Mouse (Mus musculus): ENCODE measurements at regions not wholly inside any gene's neighbourhood (a gene's known extent, or its start where the extent isn't known, plus 50 kb on each side); places are given as distances from the start of the nearest gene placed in this dataset.
"Not testable (repeated sequence)": the region's sequence is repeated elsewhere in the genome, so short reads cannot be mapped to it uniquely, and the experiment has no call there.

DNA sequence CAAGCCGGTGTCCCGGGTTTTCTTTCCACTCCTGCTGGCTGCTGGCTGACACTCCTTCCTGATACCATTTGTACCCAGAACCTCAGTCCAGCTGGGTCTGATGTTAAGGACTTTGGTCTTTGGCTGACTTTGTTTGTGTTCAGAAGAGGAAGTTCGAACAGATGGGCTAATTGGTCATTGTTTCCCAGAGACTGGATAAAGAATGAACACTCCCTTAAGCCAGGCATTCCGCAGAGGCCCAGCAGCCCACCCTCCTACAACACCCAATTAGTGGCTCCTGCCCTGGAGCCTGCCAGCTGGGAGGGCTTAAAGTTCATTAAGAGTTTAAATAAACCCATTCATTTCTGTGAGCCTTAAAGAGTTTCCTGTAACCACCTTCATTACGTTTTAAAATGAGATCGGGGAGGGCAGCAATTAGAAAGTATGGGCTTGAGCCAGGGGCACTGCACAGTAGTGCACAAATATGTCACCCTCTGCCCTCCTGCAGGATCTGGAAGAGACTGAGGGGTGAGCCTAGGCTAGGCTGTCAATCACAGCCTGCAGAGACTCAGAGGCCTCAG is 257.9 kb downstream of the Ajap1 start:
- peak; percentile 77 for DNase-seq

DNA sequence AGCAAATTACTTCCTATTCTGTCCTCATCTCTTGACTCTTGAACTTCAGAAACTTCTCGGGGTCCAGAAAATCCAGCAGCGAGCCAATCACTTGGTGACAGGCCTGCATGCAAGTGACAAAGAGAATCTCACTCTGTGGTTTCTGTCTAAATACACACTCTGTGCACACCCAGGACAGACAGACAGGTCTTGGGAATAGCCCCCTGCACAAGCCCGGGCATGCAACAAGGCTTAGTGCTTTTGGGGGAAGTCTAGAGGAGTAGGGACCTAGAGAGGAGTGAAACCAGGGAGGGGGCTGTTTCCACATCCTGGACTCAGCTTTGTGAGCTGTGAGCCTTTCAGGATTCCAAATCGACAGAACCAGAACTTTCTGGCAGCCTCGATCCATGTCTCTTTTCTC is 259.6 kb downstream of the Ajap1 start:
- DNase-seq: no peak

DNA sequence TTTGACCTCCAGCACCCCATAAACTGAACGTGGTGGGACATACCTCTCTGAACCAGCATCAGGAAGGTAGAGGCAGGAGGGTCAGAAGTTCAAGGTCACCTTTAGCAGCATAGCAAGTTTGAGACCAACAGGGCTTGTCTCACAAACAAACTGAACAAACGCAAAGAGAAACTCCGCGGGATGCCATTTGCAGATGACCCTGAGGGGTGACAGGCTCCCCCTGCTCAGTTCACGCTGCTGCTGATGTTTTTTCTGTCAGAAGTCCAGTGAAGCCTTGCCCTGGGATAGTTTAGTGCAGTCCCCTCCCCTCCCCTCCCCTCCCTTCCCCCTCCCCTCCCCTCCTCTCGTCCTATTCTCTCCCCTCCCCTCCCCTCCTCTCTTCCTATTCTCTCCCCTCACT is 262.1 kb downstream of the Ajap1 start:
- DNase-seq: no peak

DNA sequence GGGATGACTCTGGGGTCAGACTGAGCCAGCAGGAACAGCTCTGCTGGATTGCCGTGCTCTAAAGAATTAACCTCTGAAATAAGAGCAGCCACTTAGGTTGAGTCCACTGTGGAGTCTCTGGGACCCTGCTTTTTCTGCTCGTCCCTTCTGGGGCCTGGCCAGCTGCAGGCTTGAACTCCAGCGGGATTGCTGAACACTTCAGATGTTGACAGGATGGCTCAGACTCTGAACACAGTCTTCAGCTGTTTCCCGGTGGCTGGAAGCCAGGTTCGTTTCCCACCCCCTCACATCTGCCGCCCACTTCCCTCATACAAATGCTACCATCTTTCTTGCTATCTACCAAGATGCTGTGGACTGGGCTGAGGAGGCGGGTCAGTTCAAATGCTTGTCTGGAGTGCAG is 262.5 kb downstream of the Ajap1 start:
- DNase-seq: peak; percentile 55

DNA sequence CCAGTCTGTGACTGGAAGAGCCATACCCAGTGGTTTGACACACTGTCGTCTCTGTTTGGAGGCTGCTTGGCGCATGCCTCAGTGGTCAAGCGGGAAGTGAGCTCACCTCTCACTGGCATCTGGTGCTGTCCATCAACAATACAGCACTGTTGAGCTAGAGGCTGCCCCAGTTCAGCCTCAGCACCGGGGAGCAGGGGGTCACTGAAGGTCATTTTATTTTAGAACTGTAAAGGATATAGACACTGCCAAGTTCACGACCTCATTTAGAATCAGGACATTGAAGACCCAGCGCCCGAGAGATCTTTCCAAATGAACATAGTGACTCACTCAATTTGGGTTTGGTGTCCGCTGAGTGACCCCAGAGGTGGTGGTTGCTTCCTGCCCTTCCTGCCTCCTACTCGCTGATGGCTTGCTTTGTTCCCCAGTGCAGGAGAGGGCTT is 265.1 kb downstream of the Ajap1 start:
- peak; percentile 28 for DNase-seq

DNA sequence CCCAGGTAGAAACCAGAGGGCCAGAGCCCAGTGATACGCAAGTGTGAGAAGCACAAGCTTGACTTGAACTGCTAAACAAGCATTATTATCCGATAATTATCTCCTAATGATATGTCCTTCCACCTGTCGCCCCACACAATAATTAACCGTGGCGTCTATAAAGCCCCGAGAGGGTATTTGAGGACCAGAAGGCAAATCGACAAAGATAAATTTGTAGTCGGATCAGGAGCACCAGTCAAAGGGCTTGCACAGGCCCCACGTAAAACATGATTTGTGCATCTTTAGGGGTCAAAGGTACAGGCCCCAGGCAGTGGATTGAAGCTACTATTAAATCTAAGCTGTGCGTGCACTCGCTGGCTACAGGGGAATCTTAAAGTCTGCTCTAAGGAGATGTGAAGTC is 270.5 kb downstream of the Ajap1 start:
- DNase-seq: no peak

DNA sequence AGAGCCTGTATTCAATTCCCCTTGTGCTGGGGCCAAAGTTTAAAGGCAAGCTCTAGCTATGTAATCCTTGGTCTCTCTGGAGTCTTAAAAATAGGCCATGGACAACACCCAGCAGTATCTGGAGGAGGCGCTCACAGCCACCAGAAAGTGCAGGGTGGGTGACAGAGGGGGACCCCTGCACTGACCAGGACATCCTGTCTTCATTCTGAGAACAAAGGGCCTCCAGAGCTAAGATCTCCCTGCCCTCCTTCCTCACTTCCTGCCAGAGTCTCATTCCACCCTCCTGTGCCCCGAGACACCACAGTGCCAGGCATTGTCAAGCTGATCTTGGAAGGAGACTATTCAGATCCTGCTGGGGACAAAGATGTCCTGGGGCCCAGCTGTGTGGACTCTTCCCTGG is 273.8 kb downstream of the Ajap1 start:
- DNase-seq: peak; percentile 6

DNA sequence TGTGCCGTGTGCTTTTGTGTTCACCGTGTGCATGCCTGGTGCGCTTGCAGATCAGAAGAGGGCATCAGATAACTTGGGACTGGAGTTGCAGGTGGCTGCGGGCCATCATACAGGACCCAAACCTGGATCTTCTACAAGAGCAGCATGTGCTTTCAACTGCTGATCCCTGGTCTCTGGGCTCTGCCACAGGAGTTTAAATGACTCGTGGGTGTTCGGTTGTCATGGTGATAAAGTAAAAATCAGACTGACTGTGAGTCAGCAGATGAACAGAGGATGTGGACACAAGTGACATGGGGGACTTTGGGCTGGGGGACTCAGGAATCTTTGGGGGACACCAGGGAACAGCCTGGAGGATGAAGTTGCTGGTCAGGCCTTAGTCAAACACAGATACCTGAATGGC is 274.4 kb downstream of the Ajap1 start:
- DNase-seq: no peak

DNA sequence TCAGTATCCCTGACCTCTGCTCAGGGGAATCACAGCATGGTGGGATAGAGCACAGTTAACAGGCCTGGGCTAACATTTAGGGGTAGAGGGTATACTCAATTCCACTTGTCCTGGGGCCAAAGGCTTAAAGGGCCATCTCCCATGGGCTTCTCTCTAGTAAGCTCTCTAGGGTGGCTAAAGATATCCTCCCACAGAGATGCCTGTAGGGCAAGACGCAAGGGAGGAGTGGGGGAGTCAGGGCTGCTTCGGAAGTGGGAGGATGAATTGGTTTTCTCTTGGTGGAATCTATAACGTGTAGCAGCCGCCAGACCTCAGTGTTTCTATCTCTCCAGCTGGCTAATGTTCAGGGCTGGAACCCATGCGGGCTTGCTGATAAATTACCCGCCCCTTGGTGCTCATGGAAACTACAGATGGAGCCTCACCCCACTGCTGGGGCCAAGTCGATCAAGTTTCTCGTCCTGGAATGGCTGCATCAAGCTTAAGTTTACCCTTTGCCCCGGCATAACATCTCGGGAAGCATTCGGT is 275.0 kb downstream of the Ajap1 start:
- DNase-seq: no peak

DNA sequence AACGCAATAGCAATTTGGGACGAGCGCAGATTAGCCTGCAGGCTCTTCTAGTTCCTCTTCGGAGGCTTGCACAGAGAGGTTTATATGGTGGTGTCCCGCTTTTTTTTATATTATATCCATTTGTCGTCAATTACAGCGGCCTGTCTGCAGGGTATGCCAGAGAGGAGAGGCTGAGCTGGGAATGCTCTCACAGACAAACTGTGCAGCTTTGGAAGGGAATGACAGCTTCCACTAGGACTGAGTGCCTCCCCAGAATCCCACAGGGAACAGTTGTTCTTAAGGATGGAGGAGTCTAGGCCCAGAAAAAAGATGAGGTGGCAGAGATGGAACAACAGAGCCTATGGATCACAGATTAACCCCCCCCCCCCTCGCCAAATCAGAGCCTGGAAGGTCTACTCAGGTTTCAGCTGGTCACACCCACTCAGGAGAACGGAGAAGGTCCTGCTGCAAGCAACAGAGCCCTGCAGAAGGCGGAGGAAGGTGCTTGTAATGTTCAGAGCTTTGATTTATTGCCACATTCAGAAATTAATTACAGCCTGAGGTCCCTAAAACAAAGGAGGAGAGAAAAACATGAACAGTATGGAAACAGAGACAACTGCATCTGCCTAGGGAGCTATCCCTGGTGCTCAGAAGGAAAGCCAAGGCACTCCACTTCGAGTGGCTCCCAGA is 275.7 kb downstream of the Ajap1 start:
- DNase-seq: no peak

DNA sequence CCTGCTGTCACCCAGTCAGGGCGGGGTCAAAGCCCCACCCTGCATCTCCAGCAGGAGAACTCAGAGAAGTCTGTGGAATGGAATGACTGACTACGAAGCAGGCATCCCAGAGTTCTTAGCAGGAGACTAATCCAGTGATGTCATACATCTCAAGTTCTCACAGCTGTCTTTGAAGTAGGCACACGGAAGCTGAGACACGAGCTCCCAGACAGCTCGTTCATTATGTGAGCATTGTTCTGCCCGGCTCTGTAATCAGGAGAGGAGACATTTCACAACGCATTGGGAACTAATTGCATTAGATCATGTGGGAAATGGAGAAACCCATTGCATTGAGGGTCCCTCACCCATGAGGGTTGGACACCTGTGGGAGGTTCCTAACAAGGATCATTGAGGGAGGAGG is 277.8 kb downstream of the Ajap1 start:
- no peak for DNase-seq

DNA sequence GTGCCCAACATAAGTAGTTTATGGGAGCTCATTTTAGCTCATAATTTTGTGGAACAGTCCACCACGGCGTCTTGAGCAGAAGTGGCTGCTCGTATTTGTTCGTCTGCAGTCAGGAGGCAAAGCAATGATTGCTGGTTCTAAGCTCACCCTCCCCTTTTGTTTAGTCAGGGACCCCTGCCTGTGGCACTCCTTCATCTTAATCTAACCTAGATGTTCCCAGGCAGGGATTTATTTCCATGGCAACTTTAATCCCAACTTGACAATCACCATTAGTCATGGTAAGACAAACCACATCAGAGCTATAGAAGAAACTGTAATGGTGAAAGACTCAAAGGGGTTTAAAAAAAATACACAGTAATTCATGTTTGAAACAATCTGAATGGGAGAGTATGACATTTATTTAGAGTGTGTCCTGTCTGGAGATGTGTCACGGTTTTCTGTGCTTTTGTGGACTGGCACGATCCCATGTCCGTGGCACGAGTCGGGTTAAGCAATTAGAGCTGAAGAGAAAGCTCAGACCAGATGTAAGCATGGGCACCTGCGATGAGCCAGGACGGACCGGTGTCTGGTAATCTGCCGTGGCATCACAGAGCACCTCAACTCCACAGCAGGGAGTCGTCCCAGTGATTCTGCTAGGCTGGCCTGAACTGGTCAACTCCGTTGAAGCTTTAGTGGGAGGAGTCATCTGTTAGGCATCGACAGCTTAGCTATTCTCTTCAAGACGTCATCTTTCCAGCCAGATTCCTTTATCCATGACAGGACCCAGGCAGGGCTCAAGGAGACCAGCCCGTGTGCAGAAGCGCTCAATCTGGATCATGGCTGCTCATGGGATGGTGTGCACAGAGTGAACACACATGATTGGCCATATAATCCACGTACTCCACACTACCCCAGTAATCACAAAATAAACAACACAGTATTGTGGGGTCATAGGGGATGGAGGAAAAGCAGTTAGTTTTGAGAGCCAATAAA is 281.5 kb downstream of the Ajap1 start:
- DNase-seq: no peak

DNA sequence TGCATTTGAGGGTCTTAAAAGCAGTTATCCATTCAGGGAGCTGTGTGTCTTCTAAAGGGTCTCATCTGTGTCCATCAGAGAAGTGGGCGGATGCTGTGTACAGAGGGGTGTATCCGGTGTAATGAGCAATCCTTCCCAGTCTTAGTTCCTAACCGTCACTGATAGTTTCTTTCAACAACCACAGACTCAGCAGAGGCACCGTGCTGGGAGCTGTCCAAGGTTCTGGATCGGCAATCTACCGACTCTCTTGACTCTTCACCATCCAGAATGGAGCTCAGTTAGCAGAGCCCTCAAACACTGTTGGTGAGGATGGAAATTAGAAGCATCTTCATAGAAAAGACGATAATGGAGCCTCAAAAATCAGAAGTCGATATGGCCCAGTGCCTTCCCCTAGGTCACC is 293.1 kb downstream of the Ajap1 start:
- peak; percentile 74 for DNase-seq

DNA sequence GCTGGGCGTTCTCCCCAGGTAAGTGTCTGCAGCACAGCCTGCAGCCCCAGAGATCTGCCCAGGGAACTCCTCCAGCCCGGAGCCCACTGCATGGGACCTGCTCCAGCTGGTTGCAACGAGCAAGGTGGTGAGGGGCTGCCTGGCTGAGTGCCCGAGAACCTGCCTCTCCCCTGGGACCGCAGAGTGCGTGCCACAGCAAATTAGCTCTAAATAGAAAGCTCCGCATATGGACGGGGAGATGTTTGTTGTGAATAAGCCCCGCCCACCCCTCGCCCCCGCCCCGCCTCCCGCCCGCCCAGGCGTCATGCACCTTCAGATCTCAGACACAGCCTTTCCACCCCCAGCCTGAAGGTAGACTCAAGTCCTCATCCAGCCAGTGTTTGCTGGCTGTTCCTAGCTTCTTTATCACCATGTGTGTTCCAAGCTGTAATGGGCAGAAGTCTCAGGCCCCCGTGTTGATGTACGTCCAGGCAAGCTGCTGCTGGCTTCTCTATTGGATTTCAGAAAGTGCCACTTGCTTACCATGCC is 294.0 kb downstream of the Ajap1 start:
- DNase-seq: no peak

DNA sequence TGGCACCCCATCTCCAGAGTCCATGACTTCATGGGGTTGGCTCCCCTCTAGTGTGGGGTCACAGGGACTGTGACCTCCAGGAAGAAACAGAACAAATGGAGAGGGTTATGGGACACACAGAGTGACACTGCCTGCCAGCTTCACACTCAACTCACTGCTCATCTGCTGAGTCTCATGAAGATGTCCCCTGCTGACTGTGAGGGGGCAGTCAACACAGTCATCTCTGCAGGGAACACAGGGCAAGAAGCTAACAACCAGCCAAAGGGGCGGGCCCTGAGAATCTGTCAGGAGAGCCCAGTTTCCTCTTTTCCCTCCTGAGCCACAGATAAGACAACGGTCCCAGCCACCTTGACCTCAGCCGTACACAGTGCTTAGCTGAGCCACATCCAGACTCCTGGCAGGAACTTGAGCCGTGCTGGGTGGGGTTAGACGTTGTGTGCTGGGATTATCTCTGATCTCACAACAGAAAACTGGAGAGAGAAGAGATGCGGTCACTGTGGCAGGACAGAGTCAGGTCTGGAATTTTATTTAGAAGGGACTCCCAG is 294.6 kb downstream of the Ajap1 start:
- no peak for DNase-seq

DNA sequence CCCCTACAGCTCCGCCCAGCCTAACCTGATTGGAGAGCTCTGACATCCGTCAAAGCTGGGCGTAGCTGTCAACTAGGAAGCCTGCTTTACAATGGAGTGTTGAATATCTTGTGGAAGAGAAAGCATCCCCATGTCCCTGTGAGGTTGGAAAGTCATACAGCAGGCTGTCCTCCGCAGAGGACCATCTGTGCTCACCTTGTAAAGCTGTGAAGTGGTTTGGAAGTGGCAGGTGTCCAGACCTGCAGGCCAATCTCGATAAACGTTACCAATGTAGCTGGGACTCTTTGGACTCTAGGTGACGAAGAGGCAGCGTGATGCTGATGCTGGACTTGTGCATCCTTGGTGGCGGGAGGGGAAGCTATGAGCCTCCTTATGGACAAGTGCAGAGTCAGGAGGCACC is 305.1 kb downstream of the Ajap1 start:
- no peak for DNase-seq

DNA sequence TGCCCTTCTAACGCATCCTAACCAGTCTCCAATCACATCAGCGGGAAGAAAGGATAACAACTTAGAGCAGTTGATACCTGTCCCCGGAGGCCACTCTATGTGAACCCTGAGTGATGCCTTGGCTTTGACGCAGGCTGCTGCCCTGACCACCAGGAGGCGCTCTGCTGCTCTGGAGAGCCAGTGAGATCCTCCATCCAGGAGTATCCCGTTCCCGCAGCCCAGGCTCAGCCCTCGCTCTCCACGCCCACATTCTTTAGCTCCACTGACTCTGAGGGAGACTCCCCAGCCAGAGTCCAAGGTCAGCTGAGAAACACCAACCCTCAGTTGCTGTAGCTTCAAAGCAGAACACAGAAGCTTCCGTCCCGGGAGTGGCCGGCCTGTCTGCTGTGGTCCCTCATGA is 307.0 kb downstream of the Ajap1 start:
- peak; percentile 47 for DNase-seq

DNA sequence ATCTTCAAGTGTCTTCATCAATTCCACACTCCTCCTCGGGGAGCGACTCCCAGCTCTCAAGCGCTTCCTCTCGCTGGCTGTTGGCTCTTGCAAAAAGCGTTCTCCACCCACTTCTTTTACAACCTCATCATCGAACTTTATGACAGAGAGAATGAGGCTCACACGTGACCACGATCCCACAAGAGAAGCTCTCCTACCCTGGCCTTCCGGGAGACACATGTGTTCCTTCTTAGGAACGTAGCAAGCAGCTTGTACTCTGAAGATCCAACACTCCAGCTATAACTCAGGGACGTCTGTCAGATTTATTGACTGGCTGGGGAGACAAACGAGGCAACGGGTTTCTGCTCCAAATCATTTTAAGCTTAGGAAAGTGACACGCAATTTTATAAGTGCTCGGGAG is 307.5 kb downstream of the Ajap1 start:
- DNase-seq: no peak

DNA sequence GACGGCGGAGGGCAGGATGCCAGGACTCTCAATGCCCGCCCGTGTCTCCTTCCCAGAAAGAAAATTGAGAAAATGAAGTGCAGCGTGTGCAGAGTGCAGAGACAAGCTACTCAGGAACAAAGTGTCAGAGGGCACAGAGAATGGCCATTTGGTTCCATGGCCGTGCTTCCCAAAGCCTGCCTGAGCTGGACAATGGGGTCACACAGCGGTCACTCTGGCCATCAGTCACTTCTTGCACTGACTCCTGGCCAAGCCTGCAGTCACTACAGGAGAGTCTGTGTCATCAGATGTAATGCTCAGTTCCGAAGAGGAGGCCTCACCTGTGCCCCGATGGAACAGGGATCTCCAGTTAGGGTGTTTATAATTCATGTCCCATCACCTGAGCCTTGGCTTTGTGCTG is 312.6 kb downstream of the Ajap1 start:
- DNase-seq: no peak

DNA sequence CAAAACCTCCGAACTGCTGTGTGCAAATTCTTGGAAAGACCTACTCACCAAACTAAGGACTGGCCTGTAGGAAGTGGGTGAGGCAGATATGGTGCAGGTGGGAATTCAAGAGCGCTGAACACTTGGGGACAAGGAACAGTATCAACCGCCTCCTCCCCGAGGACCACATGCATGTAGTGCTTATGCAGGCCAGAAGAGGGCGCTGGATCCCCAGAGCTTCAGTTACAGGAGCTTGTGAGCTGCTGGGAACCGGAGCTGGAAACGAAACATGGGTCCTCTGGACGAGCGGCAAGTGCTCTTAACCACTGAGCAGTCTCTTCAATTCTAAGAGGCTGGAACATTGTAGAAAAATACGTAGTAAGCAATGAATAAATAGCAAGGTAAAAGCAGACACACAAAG is 317.8 kb downstream of the Ajap1 start:
- DNase-seq: no peak

DNA sequence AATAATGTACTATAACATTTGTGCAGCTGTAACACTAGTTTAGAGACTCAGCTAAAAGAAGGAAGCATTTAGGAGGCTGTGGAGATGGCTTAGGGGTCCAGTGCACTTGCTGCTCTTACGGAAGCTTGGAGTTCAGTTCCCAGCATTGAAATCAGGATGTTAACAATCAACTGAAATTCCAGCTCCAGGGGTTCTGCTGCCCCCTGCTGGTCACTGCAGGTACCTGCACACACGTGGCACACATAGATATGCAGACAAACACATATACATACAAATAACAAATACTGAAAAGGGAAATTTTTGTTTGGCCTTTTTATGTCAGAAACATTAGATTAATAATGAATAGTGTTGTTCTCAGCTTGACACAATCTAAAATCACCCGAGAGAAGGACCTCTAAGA is 322.5 kb downstream of the Ajap1 start:
- DNase-seq: no peak

DNA sequence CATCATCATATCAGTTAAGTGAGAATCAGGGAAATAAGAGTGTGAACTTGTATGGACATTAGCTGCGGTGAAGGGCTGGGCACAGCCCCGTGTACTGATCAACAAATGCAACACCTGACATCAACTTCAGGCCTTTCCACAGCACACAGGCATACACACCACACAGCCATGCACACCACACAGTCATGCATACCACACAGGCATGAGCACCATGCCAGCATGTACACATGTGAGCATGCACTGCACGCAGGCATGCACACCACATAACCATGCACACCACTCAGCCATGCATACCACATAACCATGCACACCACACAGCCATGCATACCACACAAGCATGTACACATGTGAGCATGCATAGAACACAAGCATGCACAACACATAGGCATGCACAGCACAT is 325.0 kb downstream of the Ajap1 start:
- DNase-seq: no peak

DNA sequence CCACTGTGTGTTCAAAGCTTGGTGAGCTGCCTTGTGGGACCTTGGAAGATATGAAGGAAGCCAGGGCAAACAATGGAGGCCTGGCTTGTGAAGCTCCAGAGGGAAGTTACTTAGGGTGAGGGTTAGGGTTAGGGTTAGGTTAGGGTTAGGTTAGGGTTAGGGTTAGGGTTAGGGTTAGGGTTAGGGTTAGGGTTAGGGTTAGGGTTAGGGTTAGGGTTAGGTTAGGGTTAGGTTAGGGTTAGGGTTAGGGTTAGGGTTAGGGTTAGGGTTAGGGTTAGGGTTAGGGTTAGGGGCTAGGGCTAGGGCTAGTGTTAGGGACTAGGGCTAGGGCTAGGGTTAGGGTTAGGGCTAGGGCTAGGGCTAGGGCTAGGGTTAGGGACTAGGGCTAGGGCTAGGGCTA is 329.7 kb downstream of the Ajap1 start:
- DNase-seq: not testable (repeated sequence)

Data from lung, postnatal 10 days (tissue).